Mouse (Mus musculus): ENCODE results near the gene Shq1. TPM values are rescaled to one million over a fixed set of nuclear protein-coding genes. Genes with fewer than 3 reads are reported as not detected.
A peak's percentile ranks its signal among the peaks of the same experiment; 100 is the strongest.

The Shq1 gene
- polyA plus RNA-seq, 1 experiment from 2014 or later, result 23.7 TPM

DNA sequence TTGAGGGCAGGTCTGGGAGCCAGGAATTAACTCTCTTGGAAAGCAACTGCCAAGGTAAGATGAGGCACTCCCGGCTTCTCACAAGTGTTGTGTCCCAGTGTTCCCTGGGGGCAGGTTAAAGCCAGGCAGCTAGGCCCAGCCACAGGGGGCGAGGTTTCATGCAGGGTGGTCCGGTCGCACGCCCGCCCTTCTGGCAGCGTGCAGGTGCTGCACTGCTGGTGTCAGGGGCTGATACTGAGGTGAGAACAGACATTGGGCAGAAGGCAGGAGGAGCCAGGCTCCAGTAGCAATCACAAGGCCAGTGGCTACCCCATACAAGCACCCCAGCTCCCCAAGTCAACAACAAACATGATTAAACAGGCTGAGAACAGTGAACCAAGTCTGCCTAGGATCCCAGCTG lies 132.4 kb downstream of the Shq1 start:
- 49% methylated on average over 7 of the region's 7 CpGs for WGBS
- Histone ChIP-seq H3K27ac (replicated peaks) (0 out of 2 replicates have a peak overlapping the region, but pooled peaks have one; percentile 20), H3K36me3 (replicated peaks) (no peaks in the 10 kb centered on the region), H3K4me3 (no peak overlapping the region), H3K4me1 (peaks cover 26% of the 10 kb centered on the region), H3K9me3 (no peaks in the 10 kb centered on the region), H3K27me3 (replicated peaks; ENCODE audit: low read depth, poor library complexity, severe bottlenecking) (peaks cover 64% of the 10 kb centered on the region)
- DNase-seq (ENCODE audit: low spot score), result no peak

DNA sequence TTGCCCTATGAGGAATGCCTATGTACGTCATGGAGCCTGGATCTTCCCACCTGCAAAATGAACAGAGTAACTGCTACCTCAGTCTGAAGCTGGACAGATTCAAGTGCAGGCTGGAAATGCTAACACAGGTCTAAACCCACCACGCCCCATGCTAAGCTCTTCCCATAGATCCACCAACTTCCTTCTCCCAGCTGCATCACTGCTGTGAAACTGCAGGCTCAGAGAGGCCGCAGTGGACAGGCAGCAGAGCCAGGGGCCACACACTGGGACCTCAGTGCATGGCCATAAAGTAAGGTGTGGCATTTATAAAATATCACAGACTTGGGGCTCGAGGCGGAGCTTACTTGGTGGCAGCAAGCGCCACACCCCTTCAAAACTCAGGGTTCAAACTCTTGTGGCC lies 133.0 kb downstream of the Shq1 start:
- Histone ChIP-seq H3K4me3 (no peak overlapping the region), H3K9me3 (no peaks in the 10 kb centered on the region), H3K36me3 (replicated peaks) (no peaks in the 10 kb centered on the region), H3K27me3 (replicated peaks; ENCODE audit: low read depth, poor library complexity, severe bottlenecking) (peaks cover 63% of the 10 kb centered on the region), H3K4me1 (peaks cover 30% of the 10 kb centered on the region), H3K27ac (replicated peaks) (no peak overlapping the region)
- 85% methylated on average over 6 of the region's 6 CpGs for WGBS
- no peak for DNase-seq (ENCODE audit: low spot score)

DNA sequence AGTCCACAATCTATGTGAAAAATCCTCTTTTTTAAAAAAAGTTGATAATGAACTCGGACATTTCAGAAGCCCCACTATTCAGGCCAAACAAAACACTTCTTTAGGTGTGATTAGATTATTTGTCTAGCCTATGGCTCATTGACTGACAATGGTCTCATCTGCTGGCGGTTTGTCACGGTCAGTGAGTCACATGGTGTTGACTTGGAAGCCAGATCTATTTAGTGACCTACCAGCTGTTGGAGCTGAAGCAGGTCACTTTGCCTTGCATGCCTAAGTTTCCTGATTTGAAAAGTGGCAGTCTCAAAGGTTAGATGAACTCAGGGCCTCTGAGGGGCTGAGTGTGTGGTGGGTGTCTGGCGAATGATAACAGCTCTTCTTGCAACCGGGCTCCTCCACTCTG lies 133.9 kb downstream of the Shq1 start:
- no peak overlapping the region for H3K4me3 ChIP-seq
- H3K36me3 ChIP-seq (replicated peaks), result no peaks in the 10 kb centered on the region
- H3K9me3 ChIP-seq, result no peaks in the 10 kb centered on the region
- WGBS, result 80% methylated on average over 5 of the region's 5 CpGs
- H3K27me3 ChIP-seq (replicated peaks; ENCODE audit: low read depth, poor library complexity, severe bottlenecking), result peaks cover 59% of the 10 kb centered on the region
- H3K27ac ChIP-seq (replicated peaks), result no peak overlapping the region
- no peak for DNase-seq (ENCODE audit: low spot score)
- peaks cover 32% of the 10 kb centered on the region for H3K4me1 ChIP-seq

DNA sequence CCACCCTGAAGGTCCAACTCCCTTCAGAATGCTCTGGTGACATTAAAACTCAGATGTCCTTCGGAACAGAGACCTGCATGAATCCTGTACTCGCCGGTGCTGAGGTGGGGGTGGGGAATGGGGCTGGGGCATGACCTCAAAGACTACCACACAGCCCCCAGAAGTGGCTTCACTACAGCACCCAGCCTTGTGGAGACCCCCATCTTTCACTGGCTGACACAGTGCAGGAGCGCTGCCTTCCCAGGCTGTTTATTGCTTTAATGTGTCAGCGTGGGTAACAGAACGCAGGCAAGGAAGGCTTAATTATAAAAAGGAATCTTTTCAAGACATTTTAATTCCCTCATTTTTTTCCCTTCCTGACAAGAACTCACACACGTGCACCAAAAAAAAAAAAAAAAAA lies 137.6 kb downstream of the Shq1 start:
- Histone ChIP-seq H3K27ac (replicated peaks) (0 out of 2 replicates have a peak overlapping the region, but pooled peaks have one; percentile 4), H3K4me3 (no peak overlapping the region), H3K27me3 (replicated peaks; ENCODE audit: low read depth, poor library complexity, severe bottlenecking) (peaks cover 61% of the 10 kb centered on the region), H3K4me1 (peaks cover 36% of the 10 kb centered on the region), H3K9me3 (no peaks in the 10 kb centered on the region), H3K36me3 (replicated peaks) (no peaks in the 10 kb centered on the region)
- WGBS, result 67% methylated on average over 7 of the region's 7 CpGs
- DNase-seq (ENCODE audit: low spot score), result peak; percentile 49

DNA sequence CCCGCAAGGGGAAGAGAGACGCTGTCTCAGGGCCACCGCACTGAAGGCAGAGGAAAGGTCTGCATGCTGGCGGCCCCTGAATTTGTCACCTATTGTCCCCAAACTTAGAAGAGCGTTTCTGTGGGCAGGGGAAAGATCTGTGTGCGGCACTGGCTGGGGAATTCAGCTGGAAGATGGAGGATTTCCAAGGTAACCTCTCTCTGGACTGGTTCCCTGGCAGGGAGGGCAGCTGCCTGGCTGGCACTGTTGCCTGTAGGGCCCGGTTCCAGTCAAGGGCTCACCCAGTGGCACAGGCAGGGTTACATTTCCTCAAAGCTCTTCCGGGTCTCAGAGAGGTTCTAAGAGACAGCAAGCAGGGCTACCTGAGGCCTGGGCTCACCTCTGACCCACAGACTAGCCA lies 138.6 kb downstream of the Shq1 start:
- WGBS, result 82% methylated on average over 8 of the region's 8 CpGs
- no peaks in the 10 kb centered on the region for H3K9me3 ChIP-seq
- DNase-seq (ENCODE audit: low spot score), result no peak
- no peaks in the 10 kb centered on the region for H3K36me3 ChIP-seq (replicated peaks)
- H3K4me3 ChIP-seq, result no peak overlapping the region
- H3K27me3 ChIP-seq (replicated peaks; ENCODE audit: low read depth, poor library complexity, severe bottlenecking), result peaks cover 56% of the 10 kb centered on the region
- H3K4me1 ChIP-seq, result peaks cover 33% of the 10 kb centered on the region
- H3K27ac ChIP-seq (replicated peaks), result no peak overlapping the region; the same call in 1 of the 2 replicates

DNA sequence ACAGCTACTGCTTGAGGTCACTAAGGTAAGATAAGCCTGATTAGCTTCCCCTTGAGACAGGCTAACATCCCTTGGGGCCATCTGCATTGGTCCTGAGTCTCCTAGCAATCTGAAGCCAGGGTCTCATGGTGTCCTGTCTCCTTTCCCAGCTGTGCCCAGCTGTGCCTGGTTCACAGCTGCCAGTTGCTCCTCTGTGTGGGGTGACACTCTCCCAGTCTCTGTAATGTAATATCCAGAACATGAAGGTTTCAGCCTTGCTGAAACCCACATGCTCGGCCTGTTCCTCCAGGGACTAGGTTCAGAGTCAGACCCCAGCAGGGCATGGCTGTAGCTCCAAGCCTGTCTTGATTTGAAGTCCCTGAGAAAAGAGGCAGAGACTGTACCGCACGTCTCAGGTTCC lies 141.3 kb downstream of the Shq1 start:
- H3K36me3 ChIP-seq (replicated peaks), result no peaks in the 10 kb centered on the region
- no peak overlapping the region for H3K4me3 ChIP-seq
- no peak overlapping the region for H3K27ac ChIP-seq (replicated peaks)
- H3K27me3 ChIP-seq (replicated peaks; ENCODE audit: low read depth, poor library complexity, severe bottlenecking), result peaks cover 61% of the 10 kb centered on the region
- 46% methylated on average over 3 of the region's 3 CpGs for WGBS
- no peaks in the 10 kb centered on the region for H3K9me3 ChIP-seq
- no peak for DNase-seq (ENCODE audit: low spot score)
- H3K4me1 ChIP-seq, result peaks cover 54% of the 10 kb centered on the region

DNA sequence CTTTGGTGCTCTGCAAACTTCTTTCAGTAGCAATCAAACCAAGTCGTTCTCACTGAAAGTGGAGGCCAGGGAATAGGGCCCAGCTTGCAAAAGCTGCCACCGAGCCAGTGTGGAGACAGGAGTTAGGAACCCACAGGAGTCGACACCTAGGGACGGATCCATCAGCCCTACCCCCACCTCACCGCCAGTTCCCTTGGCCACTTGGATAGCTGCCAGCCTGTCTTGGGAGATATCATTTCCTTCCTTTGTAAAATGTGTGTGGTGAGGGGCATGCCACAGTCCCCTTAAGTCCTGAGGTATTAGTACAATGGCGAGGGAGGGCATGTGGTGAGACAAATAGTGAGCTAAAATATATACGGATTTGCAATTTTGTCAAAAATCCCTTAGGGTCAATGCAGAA lies 142.4 kb downstream of the Shq1 start:
- peaks cover 46% of the 10 kb centered on the region for H3K4me1 ChIP-seq
- no peak overlapping the region for H3K4me3 ChIP-seq
- H3K27me3 ChIP-seq (replicated peaks; ENCODE audit: low read depth, poor library complexity, severe bottlenecking), result peaks cover 65% of the 10 kb centered on the region
- H3K36me3 ChIP-seq (replicated peaks), result no peaks in the 10 kb centered on the region
- DNase-seq (ENCODE audit: low spot score), result no peak
- H3K27ac ChIP-seq (replicated peaks), result no peak overlapping the region
- H3K9me3 ChIP-seq, result no peaks in the 10 kb centered on the region
- 77% methylated on average over 7 of the region's 7 CpGs for WGBS

DNA sequence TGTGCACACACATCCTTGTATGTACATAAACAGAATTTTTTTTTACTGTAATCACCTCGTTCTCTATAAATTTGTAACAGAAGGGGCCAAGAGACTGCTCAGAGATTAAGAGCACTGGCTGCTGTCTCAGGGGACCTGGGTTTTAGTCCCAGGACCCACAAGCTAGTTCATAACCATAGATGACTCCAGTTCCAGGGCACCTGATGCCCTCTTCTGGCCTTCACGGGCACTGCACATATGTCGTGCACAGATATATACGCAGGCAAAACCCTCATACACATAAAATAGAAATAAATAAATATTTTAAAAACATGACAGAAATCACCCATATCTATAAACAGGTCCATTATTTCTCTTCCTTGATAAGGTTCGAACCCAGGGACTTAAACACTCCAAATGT lies 143.0 kb downstream of the Shq1 start:
- no peak for DNase-seq (ENCODE audit: low spot score)
- Histone ChIP-seq H3K27me3 (replicated peaks; ENCODE audit: low read depth, poor library complexity, severe bottlenecking) (peaks cover 69% of the 10 kb centered on the region), H3K4me1 (peaks cover 41% of the 10 kb centered on the region), H3K27ac (replicated peaks) (no peak overlapping the region), H3K4me3 (no peak overlapping the region), H3K9me3 (no peaks in the 10 kb centered on the region), H3K36me3 (replicated peaks) (no peaks in the 10 kb centered on the region)
- 85% methylated on average over 5 of the region's 5 CpGs for WGBS

DNA sequence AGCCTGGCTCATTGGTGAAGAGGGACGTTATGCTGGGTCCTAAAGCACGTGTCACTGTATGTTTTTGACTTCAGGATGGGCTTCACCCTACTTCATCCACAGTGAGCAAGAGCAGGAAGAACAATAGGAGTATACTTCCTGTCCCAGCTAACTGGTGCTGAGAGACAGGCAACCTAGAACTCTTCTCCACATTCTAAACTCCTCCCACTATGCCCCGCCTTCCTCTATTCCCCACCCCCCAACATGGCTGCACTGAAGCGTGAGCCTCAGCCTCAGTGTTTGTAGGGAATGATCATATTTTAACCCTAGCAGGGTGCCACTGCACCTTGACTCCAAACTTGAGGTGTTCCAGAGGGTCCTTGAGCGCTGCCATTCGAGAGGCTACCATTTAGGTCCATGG lies 143.8 kb downstream of the Shq1 start:
- WGBS, result 88% methylated on average over 6 of the region's 6 CpGs
- no peaks in the 10 kb centered on the region for H3K36me3 ChIP-seq (replicated peaks)
- peaks cover 37% of the 10 kb centered on the region for H3K4me1 ChIP-seq
- H3K27me3 ChIP-seq (replicated peaks; ENCODE audit: low read depth, poor library complexity, severe bottlenecking), result peaks cover 73% of the 10 kb centered on the region
- no peak for DNase-seq (ENCODE audit: low spot score)
- H3K27ac ChIP-seq (replicated peaks), result no peak overlapping the region
- H3K4me3 ChIP-seq, result no peak overlapping the region
- H3K9me3 ChIP-seq, result no peaks in the 10 kb centered on the region

DNA sequence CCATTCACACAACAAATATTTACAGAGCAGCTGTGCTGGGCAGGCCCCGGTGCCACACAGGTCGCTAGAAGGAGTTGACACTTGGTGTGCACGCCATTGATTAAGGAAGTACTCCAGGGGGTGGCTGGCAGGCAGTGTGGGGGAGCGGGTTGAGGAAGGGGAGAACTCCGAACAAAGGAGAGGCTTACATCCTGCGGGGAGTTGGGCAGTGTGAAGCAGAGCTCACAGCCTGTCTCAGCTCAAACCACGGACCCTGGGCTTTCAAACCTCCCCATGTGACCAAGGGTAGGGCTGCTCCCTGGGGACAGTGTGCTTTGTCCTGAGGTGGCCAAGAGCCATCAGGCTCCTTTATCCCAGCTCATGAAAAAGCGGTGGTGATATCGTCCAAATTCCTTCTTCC lies 144.9 kb downstream of the Shq1 start:
- 4% methylated on average over 9 of the region's 9 CpGs for WGBS
- H3K27me3 ChIP-seq (replicated peaks; ENCODE audit: low read depth, poor library complexity, severe bottlenecking), result peaks cover 75% of the 10 kb centered on the region
- peaks cover 42% of the 10 kb centered on the region for H3K4me1 ChIP-seq
- no peaks in the 10 kb centered on the region for H3K9me3 ChIP-seq
- no peak overlapping the region for H3K4me3 ChIP-seq
- peak; percentile 29 for DNase-seq (ENCODE audit: low spot score)
- H3K36me3 ChIP-seq (replicated peaks), result no peaks in the 10 kb centered on the region
- H3K27ac ChIP-seq (replicated peaks), result no peak overlapping the region; the same call in 1 of the 2 replicates

DNA sequence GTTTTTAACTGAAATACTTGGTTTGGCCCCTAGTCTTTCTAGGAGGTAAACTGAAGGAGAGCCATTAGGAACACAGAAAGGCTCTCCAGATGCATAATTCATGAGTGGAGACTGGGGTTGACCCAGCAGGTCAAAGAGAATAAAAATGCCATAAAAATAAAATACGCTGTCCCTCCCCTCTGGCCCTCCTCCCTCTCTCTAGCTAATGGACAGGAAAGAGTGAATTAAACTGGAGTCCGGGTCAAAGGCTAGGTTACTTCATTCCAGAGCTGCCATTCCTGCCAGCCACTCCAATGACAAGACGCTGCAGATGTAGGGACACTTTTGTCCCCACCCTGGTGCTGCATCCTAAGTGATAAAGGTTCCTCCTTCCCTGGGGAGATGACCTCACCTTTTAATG lies 145.5 kb downstream of the Shq1 start:
- H3K9me3 ChIP-seq, result no peaks in the 10 kb centered on the region
- no peak overlapping the region for H3K4me3 ChIP-seq
- WGBS, result 11% methylated on average over 3 of the region's 3 CpGs
- peaks cover 81% of the 10 kb centered on the region for H3K27me3 ChIP-seq (replicated peaks; ENCODE audit: low read depth, poor library complexity, severe bottlenecking)
- no peak for DNase-seq (ENCODE audit: low spot score)
- no peak overlapping the region for H3K27ac ChIP-seq (replicated peaks)
- no peaks in the 10 kb centered on the region for H3K36me3 ChIP-seq (replicated peaks)
- H3K4me1 ChIP-seq, result peaks cover 46% of the 10 kb centered on the region

DNA sequence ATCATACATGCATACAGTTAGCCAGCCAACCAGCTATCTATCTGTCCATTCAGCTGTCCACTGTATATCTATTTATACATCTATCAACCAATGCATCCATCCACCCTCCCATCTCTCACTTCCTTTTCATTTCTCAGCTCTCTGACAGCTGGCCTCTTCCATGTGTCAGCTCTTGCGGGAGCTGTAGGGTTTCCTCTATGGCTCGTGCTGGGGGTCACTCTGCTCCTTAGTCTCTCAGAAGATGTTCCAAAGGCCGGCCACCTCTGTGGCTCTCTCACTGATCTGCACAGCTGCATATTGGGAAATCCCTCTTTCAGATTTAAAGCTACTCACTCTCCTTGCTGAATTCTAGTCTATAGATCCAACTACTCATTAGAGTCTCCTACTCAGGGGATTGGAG lies 148.5 kb downstream of the Shq1 start:
- Histone ChIP-seq H3K9me3 (no peaks in the 10 kb centered on the region), H3K27ac (replicated peaks) (no peak overlapping the region), H3K27me3 (replicated peaks; ENCODE audit: low read depth, poor library complexity, severe bottlenecking) (peaks cover 94% of the 10 kb centered on the region), H3K36me3 (replicated peaks) (no peaks in the 10 kb centered on the region), H3K4me1 (peaks cover 46% of the 10 kb centered on the region), H3K4me3 (no peak overlapping the region)
- no peak for DNase-seq (ENCODE audit: low spot score)
- WGBS, result 76% methylated on average over 3 of the region's 3 CpGs

DNA sequence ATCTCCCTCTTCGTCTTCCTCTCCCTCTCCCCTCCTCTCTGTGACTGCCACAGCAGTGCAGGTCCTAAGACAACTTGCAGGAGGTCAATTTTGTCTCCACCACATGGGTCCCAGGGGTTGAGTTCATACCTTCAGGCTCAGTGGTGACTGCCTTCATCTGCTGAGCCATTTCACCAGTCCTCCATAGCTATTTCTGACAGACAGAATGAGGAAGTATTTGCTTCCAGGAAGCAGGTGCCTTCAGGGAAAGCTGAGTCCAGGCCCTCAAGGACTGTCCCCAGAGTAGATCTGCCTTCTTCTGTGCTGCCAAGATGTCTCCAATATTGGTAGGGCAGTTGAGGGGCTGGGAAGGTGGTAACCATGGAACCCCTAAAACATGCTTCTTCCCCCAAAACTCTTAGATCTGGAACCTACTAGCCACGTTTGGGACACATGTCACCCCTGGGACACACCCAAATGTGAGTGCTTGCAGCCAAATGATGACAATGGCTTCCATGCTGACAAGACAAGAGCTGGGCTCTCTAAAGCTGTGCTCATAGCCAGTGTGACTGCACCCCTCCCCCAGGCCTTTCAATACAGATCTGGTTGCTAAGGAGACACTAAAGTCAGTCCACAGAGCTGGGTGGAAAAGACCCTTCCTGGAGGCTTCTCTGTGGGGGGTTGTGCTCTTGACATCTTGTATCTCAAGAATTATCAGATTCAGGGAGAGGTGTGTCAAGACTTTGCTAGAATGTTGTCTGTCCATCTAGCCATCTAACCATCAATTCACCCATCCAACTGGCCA lies 149.2 kb downstream of the Shq1 start:
- Histone ChIP-seq H3K9me3 (no peaks in the 10 kb centered on the region), H3K4me3 (no peak overlapping the region), H3K4me1 (peaks cover 48% of the 10 kb centered on the region), H3K27me3 (replicated peaks; ENCODE audit: low read depth, poor library complexity, severe bottlenecking) (peaks cover 94% of the 10 kb centered on the region), H3K36me3 (replicated peaks) (no peaks in the 10 kb centered on the region), H3K27ac (replicated peaks) (no peak overlapping the region)
- WGBS, result 60% methylated on average over 2 of the region's 2 CpGs
- no peak for DNase-seq (ENCODE audit: low spot score)
